Mouse (Mus musculus) hindbrain, embryonic 13.5 days (tissue): ENCODE data around the gene Carmil1. TPM values are rescaled to one million over a fixed set of nuclear protein-coding genes. Genes with fewer than 3 reads are reported as not detected.

Experiments used
- ATAC-seq: fragments of 200-750 bp; cut with Nextera tagmentation; 2 replicates; pipeline ENCODE4 v1.8.0; 2017; ENCODE audit warnings: moderate TSS enrichment; ENCODE audit not compliant: low FRiP score
- H3K27ac ChIP-seq: fragments of 300-500 bp; sonication (generic); 2 replicates; pipeline ENCODE4 v1.5.1; 2015; ENCODE audit warnings: inconsistent platforms, mild to moderate bottlenecking, moderate library complexity
- H3K27me3 ChIP-seq: fragments of 300-500 bp; sonication (generic); 2 replicates; pipeline ENCODE4 v1.6.1; 2015; ENCODE audit warnings: mild to moderate bottlenecking, inconsistent platforms
- H3K36me3 ChIP-seq: fragments of 300-500 bp; sonication (generic); 2 replicates; pipeline ENCODE4 v1.6.1; 2015; ENCODE audit warnings: mild to moderate bottlenecking, inconsistent platforms
- H3K4me1 ChIP-seq: fragments of 300-500 bp; sonication (generic); replicated peaks from 2 replicates; pipeline ENCODE4 v1.6.1; 2015; ENCODE audit warnings: inconsistent platforms
- H3K4me2 ChIP-seq: fragments of 300-500 bp; sonication (generic); 2 replicates; pipeline ENCODE4 v1.6.1; 2015; ENCODE audit warnings: inconsistent platforms, mild to moderate bottlenecking, moderate library complexity
- H3K4me3 ChIP-seq: fragments of 300-500 bp; sonication (generic); 2 replicates; pipeline ENCODE4 v1.5.1; 2015; ENCODE audit warnings: mild to moderate bottlenecking, inconsistent platforms
- H3K9ac ChIP-seq: fragments of 300-500 bp; sonication (generic); 2 replicates; pipeline ENCODE4 v1.6.1; 2015; ENCODE audit warnings: mild to moderate bottlenecking, inconsistent platforms
- H3K9me3 ChIP-seq: fragments of 300-500 bp; sonication (generic); 2 replicates; pipeline ENCODE4 v1.6.1; 2016; ENCODE audit warnings: inconsistent platforms
- WGBS: fragments of 180-500 bp; shearing (Covaris S2); methylation state at CpG from one replicate; pipeline ENCODE4 v1.1.7; 2015; 5-methylcytosine and 5-hydroxymethylcytosine counted together
- polyA plus RNA-seq: library from polyadenylated mRNA; unstranded; fragments of >200 nt; fragmentation: Nextera tagmentation; extraction: Ambion mirVana; gene quantifications from 2 replicates; pipeline ENCODE4 v1.2.1, GENCODE M21; 2015

The Carmil1 gene
- polyA plus RNA-seq, 1 experiment from 2014 or later: 28.7 TPM

DNA sequence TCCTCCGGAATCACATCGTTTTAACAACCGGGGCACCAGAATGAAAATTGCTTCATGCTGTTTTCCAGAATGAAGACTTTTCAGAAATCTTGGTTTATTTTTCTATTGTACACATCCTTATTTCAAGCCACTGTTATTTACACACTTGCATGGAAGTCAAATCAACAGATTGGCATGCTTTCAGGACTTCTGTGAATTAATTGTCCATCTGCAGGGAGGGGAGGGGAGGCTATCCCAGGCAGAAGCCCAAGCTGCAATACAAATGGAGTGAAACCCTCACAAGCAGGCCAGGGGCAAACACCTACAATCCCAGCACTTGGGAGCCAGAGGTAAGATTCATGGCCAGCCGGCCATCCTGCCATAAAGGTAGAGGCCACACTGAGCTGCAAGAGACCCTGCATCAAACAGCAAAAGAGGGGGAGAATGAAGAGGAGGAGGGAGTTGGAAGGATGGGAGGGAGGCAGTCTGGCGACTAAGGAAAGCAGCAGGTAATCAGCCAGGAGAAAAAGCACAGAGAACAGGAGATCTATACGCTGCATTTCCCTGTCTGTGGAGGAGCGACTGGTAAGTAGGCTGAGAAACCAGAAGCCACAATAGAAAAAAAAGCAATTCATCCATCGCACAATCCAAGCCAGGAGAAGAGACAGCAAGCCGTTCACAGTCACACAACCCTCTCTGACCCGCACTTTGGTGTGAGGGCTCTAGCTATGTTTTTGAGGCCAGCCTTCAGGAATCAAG lies 48.7 kb downstream of the Carmil1 start:
- no peak overlapping the region for H3K9ac ChIP-seq
- H3K9me3 ChIP-seq: no peaks in the 10 kb centered on the region
- H3K4me2 ChIP-seq: no peak overlapping the region
- no peak for ATAC-seq
- no peaks in the 10 kb centered on the region for H3K27me3 ChIP-seq
- H3K27ac ChIP-seq: 0 out of 2 replicates have a peak overlapping the region, but pooled peaks have one; percentile 8
- H3K4me3 ChIP-seq: no peak overlapping the region
- no peaks in the 10 kb centered on the region for H3K36me3 ChIP-seq
- 84% methylated on average over 10 of the region's 10 CpGs for WGBS
- 0 out of 2 replicates have a peak, but pooled peaks cover 7% of the 10 kb centered on the region for H3K4me1 ChIP-seq

DNA sequence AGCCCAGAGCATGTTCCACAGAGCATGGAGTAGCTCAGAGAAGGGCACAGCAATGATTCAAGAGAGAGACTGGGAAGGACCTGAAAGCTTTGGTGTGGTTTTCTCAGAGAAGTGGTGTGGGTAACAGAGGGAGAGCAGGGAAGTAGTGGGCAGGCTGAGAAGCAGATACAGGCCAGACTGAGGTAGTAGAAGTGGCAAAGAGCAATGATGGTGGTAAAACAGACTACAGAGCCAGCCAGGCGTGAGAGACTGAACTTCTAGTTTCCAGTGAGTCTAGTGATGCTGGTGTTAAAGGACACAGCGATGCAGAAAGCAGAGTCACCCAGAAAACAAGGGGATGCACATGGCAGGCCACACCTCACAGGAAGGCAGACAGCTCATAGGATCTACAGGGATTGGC lies 49.4 kb downstream of the Carmil1 start:
- Histone ChIP-seq H3K9me3 (no peaks in the 10 kb centered on the region), H3K4me1 (0 out of 2 replicates have a peak, but pooled peaks cover 7% of the 10 kb centered on the region), H3K4me3 (no peak overlapping the region), H3K27me3 (no peaks in the 10 kb centered on the region), H3K9ac (no peak overlapping the region), H3K4me2 (no peak overlapping the region), H3K36me3 (no peaks in the 10 kb centered on the region), H3K27ac (no peak overlapping the region)
- 92% methylated on average over 2 of the region's 2 CpGs for WGBS
- no peak for ATAC-seq

DNA sequence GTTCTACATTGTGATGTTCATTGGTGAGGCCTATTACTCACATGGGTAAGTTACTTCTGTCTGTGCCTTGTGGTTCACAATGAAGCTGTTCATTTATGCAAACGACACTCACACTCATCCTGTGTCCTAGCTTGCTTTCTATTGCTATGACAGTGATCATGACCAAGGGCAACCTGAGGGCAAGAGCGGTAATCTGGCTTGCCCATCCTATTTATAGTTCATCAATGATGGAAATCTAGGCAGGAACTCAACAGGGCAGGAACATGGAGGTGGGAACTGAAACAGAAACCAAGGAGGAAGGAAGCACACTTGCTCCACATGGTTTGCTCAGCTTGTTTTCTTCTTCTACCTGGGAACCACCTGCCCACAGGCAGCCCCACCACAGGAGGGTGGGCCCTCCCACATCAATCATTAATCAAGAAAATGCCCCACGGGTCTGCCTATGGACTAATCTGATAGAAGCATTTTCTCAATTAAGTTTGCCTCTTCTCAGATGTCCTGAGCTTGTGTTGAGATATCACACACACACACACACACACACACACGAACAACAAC lies 50.0 kb downstream of the Carmil1 start:
- Histone ChIP-seq H3K9ac (no peak overlapping the region), H3K4me1 (0 out of 2 replicates have a peak, but pooled peaks cover 7% of the 10 kb centered on the region), H3K36me3 (no peaks in the 10 kb centered on the region), H3K27ac (no peak overlapping the region), H3K9me3 (no peaks in the 10 kb centered on the region), H3K27me3 (no peaks in the 10 kb centered on the region), H3K4me3 (no peak overlapping the region), H3K4me2 (no peak overlapping the region)
- ATAC-seq: no peak
- WGBS: 84% methylated on average over 4 of the region's 4 CpGs

DNA sequence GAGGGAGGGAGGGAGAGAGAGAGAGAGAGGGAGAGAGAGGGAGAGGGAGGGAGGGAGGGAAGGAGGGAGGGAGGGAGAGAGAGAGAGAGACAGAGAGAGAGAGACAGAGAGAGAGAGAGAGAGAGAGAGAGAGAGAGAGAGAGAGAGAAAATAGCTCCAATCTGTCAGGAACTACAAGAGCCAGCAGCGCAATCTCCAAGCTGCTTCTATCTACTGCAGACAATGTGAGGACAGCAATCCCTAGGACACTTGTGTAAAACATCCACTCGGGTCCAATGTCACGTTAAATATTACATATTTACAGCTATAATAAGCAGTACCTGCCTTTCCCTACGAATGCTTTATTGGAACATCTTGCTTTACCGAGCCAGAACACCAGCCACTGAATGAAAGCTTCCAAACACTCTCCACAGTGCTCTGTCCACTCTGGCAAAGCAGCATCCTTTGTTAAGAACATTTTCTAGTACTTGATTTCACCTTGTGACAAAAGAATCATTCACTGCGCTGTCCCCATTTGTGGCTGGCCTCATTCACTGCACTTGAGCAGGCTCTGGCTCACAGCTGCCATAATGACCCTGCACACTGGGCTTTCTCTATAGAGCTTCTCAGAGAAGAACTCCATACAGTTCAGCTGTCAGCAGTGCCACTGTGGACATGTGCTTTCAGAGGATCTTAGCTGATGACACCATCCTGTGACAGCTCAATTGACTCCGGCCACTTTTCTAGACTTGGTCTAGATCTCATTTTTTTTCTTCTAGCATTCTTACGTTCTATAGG lies 57.0 kb downstream of the Carmil1 start:
- H3K4me1 ChIP-seq: no peaks in the 10 kb centered on the region; the same call in 1 of the 2 replicates
- peak overlapping the region; percentile 44; the same call in 1 of the 2 replicates for H3K27ac ChIP-seq
- WGBS: 74% methylated on average over 8 of the region's 8 CpGs
- H3K9me3 ChIP-seq: no peaks in the 10 kb centered on the region
- no peak overlapping the region for H3K9ac ChIP-seq
- no peaks in the 10 kb centered on the region for H3K27me3 ChIP-seq
- no peak overlapping the region for H3K4me2 ChIP-seq
- 0 out of 2 replicates have a peak, but pooled peaks have one; percentile 21 for ATAC-seq
- no peaks in the 10 kb centered on the region for H3K36me3 ChIP-seq
- H3K4me3 ChIP-seq: no peak overlapping the region

DNA sequence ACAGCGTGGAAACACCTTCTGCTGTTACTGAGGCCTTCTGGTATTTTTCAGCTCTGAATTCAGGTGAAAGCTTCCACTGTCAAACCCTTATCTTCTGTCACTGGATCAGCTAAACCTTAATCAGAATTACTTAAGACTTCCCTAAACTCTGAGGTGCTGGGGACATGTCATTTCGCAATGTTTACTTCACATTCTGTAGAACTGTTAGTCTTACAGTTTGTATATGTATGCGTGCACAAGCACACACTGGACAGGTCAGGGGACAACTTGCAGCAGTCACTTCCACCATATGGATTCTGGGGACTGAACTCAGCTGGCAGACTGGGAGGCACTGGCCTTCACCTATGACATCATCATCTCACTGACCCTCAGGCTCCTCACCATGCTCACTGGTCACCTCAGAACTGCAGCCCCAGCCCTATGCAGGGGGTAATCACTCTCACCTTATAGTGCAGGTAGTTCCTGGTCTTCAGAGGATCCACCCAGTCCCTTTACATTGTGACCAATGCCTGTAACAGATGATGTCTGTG lies 60.1 kb downstream of the Carmil1 start:
- H3K36me3 ChIP-seq: no peaks in the 10 kb centered on the region
- no peak overlapping the region for H3K27ac ChIP-seq
- 90% methylated on average over 3 of the region's 3 CpGs for WGBS
- no peak overlapping the region for H3K9ac ChIP-seq
- no peaks in the 10 kb centered on the region; the same call in 1 of the 2 replicates for H3K4me1 ChIP-seq
- ATAC-seq: no peak
- H3K9me3 ChIP-seq: no peaks in the 10 kb centered on the region
- no peak overlapping the region for H3K4me3 ChIP-seq
- H3K4me2 ChIP-seq: no peak overlapping the region
- no peaks in the 10 kb centered on the region for H3K27me3 ChIP-seq

DNA sequence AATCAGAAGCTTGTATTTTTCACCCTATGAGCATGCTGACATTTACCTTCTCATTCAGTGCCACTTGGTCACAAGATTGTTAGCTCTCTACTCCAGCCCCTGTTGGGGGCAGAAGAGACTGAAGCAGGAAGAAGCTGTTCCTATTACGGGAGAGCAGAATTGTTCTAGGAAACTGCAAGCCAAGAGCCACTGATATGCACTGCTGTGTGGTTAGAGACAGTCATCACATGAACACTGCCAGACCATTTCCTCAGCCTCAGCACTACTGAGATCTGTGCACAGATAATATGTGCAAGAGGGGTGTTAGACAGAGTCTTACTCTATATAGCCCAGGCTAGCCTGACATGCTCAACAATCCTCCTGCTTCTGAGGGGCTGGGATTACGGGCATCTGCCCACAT lies 69.4 kb downstream of the Carmil1 start:
- no peaks in the 10 kb centered on the region for H3K36me3 ChIP-seq
- H3K9me3 ChIP-seq: no peaks in the 10 kb centered on the region
- ATAC-seq: no peak
- no peak overlapping the region for H3K4me3 ChIP-seq
- no peak overlapping the region for H3K27ac ChIP-seq
- no peaks in the 10 kb centered on the region for H3K27me3 ChIP-seq
- WGBS: 81% methylated on average over 2 of the region's 2 CpGs
- H3K9ac ChIP-seq: no peak overlapping the region
- no peaks in the 10 kb centered on the region for H3K4me1 ChIP-seq
- no peak overlapping the region for H3K4me2 ChIP-seq

DNA sequence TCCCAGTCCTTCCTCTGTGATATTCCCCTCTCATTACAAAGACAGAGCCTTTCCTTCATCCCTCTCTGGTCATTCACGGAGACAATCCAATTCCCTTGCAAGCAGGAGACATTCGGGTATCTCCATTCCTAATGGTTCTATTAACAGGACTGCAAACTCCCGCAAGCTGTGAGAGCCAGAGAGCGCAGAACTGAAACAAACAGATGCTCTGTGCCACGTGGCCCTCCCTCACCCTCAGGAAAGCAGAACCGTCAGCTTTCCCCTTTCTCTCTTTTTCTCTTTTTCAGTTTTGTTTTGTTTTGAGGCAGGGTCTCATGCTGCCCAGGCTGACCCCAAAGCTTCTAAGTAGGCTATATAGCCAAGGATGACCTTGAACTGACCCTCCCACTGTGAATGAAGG lies 74.5 kb downstream of the Carmil1 start:
- Histone ChIP-seq H3K4me2 (no peak overlapping the region), H3K4me1 (peaks cover 11% of the 10 kb centered on the region; the same call in 1 of the 2 replicates), H3K9me3 (no peaks in the 10 kb centered on the region), H3K4me3 (no peak overlapping the region), H3K27ac (no peak overlapping the region), H3K9ac (no peak overlapping the region), H3K27me3 (no peaks in the 10 kb centered on the region), H3K36me3 (no peaks in the 10 kb centered on the region)
- no peak for ATAC-seq
- 68% methylated on average over 6 of the region's 6 CpGs for WGBS

DNA sequence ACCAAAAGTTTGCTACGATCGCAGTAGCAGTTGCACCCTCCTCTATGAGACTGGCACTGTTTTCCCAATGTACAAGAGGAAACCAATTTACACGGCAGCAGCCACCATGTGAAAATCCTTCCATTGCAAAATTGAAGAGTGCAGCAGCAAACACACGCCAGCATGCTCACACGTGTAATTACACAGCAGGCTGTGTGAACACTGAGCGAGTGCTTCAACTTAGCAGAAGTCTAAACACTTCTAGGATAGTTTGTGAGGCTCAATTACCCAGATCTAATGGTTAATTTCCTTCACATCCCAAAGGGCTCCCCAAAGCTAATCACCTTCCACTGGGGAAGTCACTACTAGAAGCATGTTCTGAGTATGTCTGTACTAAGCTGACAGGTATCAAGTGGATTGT lies 78.3 kb downstream of the Carmil1 start:
- Histone ChIP-seq H3K4me2 (no peak overlapping the region), H3K4me3 (no peak overlapping the region), H3K4me1 (peaks cover 27% of the 10 kb centered on the region), H3K9ac (no peak overlapping the region), H3K9me3 (no peaks in the 10 kb centered on the region), H3K36me3 (no peaks in the 10 kb centered on the region), H3K27me3 (no peaks in the 10 kb centered on the region), H3K27ac (no peak overlapping the region)
- 78% methylated on average over 6 of the region's 6 CpGs for WGBS
- no peak for ATAC-seq

DNA sequence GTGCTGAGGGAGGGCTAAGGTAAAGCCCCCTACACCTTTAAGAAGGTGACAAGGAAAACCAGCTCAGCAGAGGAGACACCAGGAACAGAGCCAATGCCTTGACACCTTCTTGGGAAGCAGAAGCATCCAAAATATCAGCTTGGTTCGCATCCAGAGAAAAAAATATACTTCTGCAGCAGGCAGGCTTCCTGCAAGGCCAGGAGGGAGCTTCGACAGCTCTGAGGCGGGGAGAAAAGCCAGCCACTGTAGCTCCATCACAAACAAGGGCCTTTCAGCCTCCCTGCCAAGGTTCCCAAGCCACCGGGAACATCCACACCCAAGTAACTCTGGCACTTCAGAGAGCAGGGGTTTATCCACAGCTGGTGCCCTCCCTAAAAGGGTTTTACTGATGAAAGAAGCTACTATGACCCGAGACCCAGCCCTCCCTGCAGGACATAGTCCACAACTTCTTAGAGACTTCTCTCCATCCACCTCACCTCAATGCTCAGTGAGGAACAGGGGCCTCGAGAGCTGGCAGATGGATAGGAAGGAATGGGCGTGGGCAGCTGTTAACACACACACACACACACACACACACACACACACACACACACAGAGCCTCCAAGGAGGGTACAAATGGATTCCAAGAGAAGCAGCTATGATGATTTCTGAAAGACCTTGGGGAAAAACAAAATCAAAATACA lies 80.6 kb downstream of the Carmil1 start:
- Histone ChIP-seq H3K9ac (no peak overlapping the region), H3K4me2 (no peak overlapping the region), H3K4me3 (no peak overlapping the region), H3K36me3 (no peaks in the 10 kb centered on the region), H3K27me3 (no peaks in the 10 kb centered on the region), H3K4me1 (peaks cover 27% of the 10 kb centered on the region), H3K9me3 (no peaks in the 10 kb centered on the region), H3K27ac (peak overlapping the region; percentile 12; the same call in 1 of the 2 replicates)
- 62% methylated on average over 7 of the region's 7 CpGs for WGBS
- no peak for ATAC-seq

DNA sequence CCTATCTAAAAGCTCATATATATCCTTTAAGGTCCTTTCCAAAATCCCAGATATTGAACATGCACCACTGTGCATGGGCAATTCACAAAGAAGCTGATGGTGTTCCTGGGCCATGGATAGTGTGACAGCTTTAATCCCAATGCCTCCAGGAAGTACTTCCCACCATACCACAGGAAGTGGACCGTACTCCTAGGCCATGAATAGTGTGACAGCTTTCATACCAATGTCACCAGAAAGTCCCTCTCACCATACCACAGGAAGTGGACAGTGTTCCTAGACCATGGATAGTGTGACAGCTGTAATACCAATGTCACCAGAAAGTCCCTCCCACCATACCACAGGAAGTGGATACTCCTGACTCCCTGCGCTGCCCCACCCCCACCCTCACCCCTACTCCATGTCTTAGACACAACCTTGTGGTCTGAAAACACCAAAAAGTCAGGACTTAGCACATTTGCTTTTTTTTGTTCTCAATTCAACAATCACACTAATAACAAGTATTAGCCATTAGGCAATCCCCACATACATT lies 82.1 kb downstream of the Carmil1 start:
- WGBS: 91% methylated on average over 2 of the region's 2 CpGs
- H3K9me3 ChIP-seq: no peaks in the 10 kb centered on the region
- H3K27ac ChIP-seq: no peak overlapping the region
- no peak for ATAC-seq
- H3K4me3 ChIP-seq: no peak overlapping the region
- H3K27me3 ChIP-seq: no peaks in the 10 kb centered on the region
- no peak overlapping the region for H3K4me2 ChIP-seq
- no peak overlapping the region for H3K9ac ChIP-seq
- peaks cover 27% of the 10 kb centered on the region for H3K4me1 ChIP-seq
- no peaks in the 10 kb centered on the region for H3K36me3 ChIP-seq

DNA sequence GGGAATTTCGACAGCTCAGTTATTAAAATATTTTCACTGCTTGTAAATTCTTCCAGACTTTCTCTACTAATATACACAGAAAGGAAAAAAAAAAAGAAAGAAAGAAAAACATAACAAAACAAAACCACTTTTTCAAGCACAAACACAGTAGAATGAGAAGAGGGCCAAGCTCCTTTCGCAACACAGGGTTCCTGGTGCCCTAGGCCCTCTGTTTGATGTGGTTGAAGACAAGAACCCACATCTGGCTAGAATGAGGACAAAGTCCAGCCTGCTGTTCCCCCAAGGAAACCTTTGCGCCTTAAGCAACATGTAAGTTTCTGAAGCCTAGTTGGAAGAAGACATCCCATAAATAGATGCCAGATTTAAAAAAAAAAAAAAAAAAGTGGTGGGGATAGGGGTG lies 85.2 kb downstream of the Carmil1 start:
- H3K36me3 ChIP-seq: no peaks in the 10 kb centered on the region
- no peak overlapping the region for H3K4me2 ChIP-seq
- H3K4me1 ChIP-seq: peaks cover 21% of the 10 kb centered on the region
- H3K27ac ChIP-seq: no peak overlapping the region
- H3K4me3 ChIP-seq: no peak overlapping the region
- no peak overlapping the region for H3K9ac ChIP-seq
- H3K9me3 ChIP-seq: no peaks in the 10 kb centered on the region
- ATAC-seq: no peak
- no peaks in the 10 kb centered on the region for H3K27me3 ChIP-seq
- WGBS: 88% methylated on average over 3 of the region's 3 CpGs

DNA sequence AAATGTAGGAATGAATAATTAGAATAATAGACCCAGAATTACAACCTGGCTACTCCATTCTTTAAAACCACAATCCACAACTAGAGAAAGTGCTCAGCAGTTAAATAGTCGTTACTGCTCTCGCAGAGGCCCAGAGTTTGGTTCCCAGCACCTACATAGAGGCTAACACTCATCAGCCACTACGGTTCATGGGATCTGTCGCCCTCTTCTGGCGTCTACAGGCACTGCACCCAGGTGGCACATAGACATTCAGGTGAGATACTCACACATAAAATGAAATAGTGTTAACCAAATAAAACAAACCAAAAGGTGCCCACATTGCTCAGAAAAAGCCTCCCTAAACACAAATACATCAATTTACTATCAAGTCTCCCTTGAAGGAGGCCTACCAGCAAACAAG lies 86.6 kb downstream of the Carmil1 start:
- no peak overlapping the region for H3K4me2 ChIP-seq
- H3K4me3 ChIP-seq: no peak overlapping the region
- no peaks in the 10 kb centered on the region for H3K27me3 ChIP-seq
- WGBS: 84% methylated on average over 5 of the region's 5 CpGs
- H3K9me3 ChIP-seq: no peaks in the 10 kb centered on the region
- no peak overlapping the region for H3K9ac ChIP-seq
- no peak for ATAC-seq
- no peaks in the 10 kb centered on the region for H3K36me3 ChIP-seq
- H3K4me1 ChIP-seq: peaks cover 8% of the 10 kb centered on the region
- no peak overlapping the region for H3K27ac ChIP-seq
